Mouse (Mus musculus): Measurements from ENCODE around the gene Ppp6r2.

GRCm38 (mm10) chr15:89212495-89212894 lies 1.1 kb downstream of the Ppp6r2 start:
- TF ChIP-seq CTCF (IDR thresholded peaks at IDR 0.05; ENCODE audit: low read depth): no peak
- no peak for TF ChIP-seq EP300 (optimal IDR thresholded peaks at IDR 0.05)

All from stomach, postnatal 0 days (tissue).